Mouse (Mus musculus) forebrain, embryonic 15.5 days (tissue): ENCODE data around the gene Slc17a4. TPM values are rescaled to one million over a fixed set of nuclear protein-coding genes. Genes with fewer than 3 reads are reported as not detected.
A peak's percentile ranks its signal among the peaks of the same experiment; 100 is the strongest.

ENCODE experiments used
- ATAC-seq: fragments of 200-750 bp; cut with Nextera tagmentation; replicated peaks from 2 replicates; pipeline ENCODE4 v1.8.0; 2017; ENCODE audit warnings: mild to moderate bottlenecking, moderate TSS enrichment, moderate library complexity
- H3K27ac ChIP-seq: fragments of 300-500 bp; sonication (generic); replicated peaks from 2 replicates; pipeline ENCODE4 v1.5.1; 2015; ENCODE audit warnings: mild to moderate bottlenecking, inconsistent platforms
- H3K27me3 ChIP-seq: fragments of 300-500 bp; sonication (generic); 2 replicates; pipeline ENCODE4 v1.6.1; 2015; ENCODE audit warnings: inconsistent platforms
- H3K36me3 ChIP-seq: fragments of 300-500 bp; sonication (generic); 2 replicates; pipeline ENCODE4 v1.6.1; 2015; ENCODE audit warnings: mild to moderate bottlenecking, inconsistent platforms
- H3K4me1 ChIP-seq: fragments of 300-500 bp; sonication (generic); 2 replicates; pipeline ENCODE4 v1.6.1; 2015; ENCODE audit warnings: inconsistent platforms
- H3K4me2 ChIP-seq: fragments of 300-500 bp; sonication (generic); replicated peaks from 2 replicates; pipeline ENCODE4 v1.6.1; 2015; ENCODE audit warnings: mild to moderate bottlenecking, inconsistent platforms
- H3K4me3 ChIP-seq: fragments of 300-500 bp; sonication (generic); 2 replicates; pipeline ENCODE4 v1.5.1; 2015; ENCODE audit warnings: mild to moderate bottlenecking, inconsistent platforms
- H3K9ac ChIP-seq: fragments of 300-500 bp; sonication (generic); replicated peaks from 2 replicates; pipeline ENCODE4 v1.6.1; 2015; ENCODE audit warnings: mild to moderate bottlenecking, inconsistent platforms
- H3K9me3 ChIP-seq: fragments of 300-500 bp; sonication (generic); 2 replicates; pipeline ENCODE4 v1.6.1; 2016; ENCODE audit warnings: inconsistent platforms
- WGBS: fragments of 180-500 bp; shearing (Covaris S2); methylation state at CpG from one replicate; pipeline ENCODE4 v1.1.7; 2015; ENCODE audit warnings: mixed read lengths; 5-methylcytosine and 5-hydroxymethylcytosine counted together
- polyA plus RNA-seq: library from polyadenylated mRNA; unstranded; fragments of >200 nt; fragmentation: Nextera tagmentation; extraction: Ambion mirVana; gene quantifications from 2 replicates; pipeline ENCODE4 v1.2.1, GENCODE M21; 2015

Gene Slc17a4
- polyA plus RNA-seq, 1 experiment from 2014 or later = not detected

DNA sequence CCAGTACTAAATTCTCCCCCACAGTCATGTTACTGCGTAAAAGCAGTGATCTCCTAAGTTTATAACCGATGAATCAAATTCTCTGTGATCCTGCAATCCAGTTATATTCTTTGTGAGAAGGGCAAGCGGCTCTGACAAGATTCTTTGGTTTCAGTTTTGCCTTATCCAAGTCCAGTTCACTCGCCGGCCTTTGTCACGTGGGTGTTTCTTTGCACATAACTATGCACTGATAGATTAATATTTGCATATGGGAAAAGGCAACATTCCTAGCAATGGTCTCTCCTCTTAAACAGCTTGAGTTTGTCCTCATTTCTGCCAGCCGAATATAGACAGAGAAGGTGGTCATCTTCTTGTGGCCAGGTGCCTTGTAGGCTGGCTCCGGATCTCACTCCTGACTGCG, 15.7 kb upstream of the Slc17a4 start:
- no peak for ATAC-seq

DNA sequence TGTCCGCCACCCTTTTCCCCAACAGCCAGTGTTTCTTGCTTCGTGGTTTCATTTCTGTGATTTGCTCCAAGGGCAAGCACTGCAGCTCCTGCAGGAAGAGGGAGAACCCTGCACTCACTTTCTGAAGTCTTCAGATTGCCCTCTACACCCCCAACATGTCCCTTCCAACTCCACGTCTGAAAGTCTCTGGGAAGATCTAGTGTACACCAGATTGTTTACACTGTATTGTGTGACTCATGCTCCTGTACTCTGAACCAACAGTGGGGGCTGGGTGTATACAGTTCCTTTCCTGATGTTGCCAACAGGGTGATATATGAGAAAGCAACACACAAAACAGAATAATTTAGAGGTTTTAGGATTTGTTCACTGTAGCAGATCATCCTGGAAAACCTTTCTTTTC, 13.8 kb upstream of the Slc17a4 start:
- WGBS = 67% methylated on average over 3 of the region's 3 CpGs

More for the DNA sequence above, 15.7 kb upstream of the Slc17a4 start:
- no peaks in the 10 kb centered on the region for H3K27me3 ChIP-seq
- no peak overlapping the region for H3K4me3 ChIP-seq
- no peaks in the 10 kb centered on the region for H3K36me3 ChIP-seq
- H3K9me3 ChIP-seq = no peaks in the 10 kb centered on the region
- H3K9ac ChIP-seq = no peak overlapping the region
- no peak overlapping the region for H3K27ac ChIP-seq
- H3K4me1 ChIP-seq = no peaks in the 10 kb centered on the region
- WGBS = 93% methylated on average over 9 of the region's 9 CpGs
- no peak overlapping the region for H3K4me2 ChIP-seq

DNA sequence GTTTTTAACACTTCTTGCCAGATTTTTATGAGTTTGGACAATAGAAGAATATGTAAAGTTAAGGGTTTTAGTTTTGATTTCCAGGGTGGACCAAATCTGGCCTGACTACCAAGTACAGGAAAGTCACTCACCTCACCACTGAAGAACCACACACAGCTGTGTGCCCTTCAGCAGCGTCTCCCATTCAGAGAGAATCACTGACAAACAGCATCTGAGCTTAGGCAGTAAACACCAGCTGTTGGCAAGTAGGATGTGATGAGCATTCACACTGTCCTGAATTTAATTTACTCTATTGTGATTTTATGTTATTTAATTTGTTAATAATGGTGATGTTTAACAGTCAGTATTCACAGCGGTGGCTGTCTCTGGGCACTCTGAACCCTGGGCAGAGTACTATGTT, 11.0 kb upstream of the Slc17a4 start:
- no peak overlapping the region for H3K9ac ChIP-seq
- no peak overlapping the region for H3K4me3 ChIP-seq
- 0 out of 2 replicates have a peak overlapping the region, but pooled peaks have one; percentile 11 for H3K27ac ChIP-seq
- H3K4me2 ChIP-seq = no peak overlapping the region
- WGBS = 62% methylated on average over 2 of the region's 2 CpGs
- ATAC-seq = 0 out of 2 replicates have a peak, but pooled peaks have one; percentile 55
- H3K36me3 ChIP-seq = no peaks in the 10 kb centered on the region
- H3K4me1 ChIP-seq = no peaks in the 10 kb centered on the region
- H3K27me3 ChIP-seq = no peaks in the 10 kb centered on the region
- H3K9me3 ChIP-seq = no peaks in the 10 kb centered on the region

More for the DNA sequence above, 13.8 kb upstream of the Slc17a4 start:
- H3K4me1 ChIP-seq = no peaks in the 10 kb centered on the region
- ATAC-seq = no peak
- no peak overlapping the region for H3K27ac ChIP-seq
- H3K4me3 ChIP-seq = no peak overlapping the region
- no peaks in the 10 kb centered on the region for H3K36me3 ChIP-seq
- no peaks in the 10 kb centered on the region for H3K27me3 ChIP-seq
- H3K9me3 ChIP-seq = no peaks in the 10 kb centered on the region
- H3K9ac ChIP-seq = no peak overlapping the region
- H3K4me2 ChIP-seq = no peak overlapping the region

DNA sequence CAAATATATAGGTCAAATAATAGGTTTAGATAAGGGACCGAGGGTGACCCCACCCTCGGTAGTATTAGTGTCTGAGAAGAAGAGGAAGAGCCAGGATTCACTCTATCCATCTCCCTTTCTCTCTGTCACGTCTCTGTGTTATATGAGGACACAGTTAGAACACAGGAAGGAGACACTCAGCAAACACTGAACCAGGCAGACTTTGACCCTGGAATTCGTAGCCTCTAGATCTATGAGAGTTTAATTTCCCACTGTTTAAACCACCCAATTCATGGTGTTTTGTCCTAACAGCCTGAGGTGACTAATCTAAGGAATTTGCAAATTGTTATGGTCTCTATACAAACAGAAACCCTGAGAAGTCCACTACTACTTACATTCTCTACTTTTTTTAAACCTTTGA, 2.9 kb upstream of the Slc17a4 start:
- Histone ChIP-seq H3K4me3 (no peak overlapping the region), H3K4me1 (no peaks in the 10 kb centered on the region), H3K27ac (no peak overlapping the region), H3K4me2 (no peak overlapping the region), H3K36me3 (no peaks in the 10 kb centered on the region), H3K9me3 (no peaks in the 10 kb centered on the region), H3K9ac (no peak overlapping the region), H3K27me3 (no peaks in the 10 kb centered on the region)
- no peak for ATAC-seq
- 85% methylated on average over 4 of the region's 4 CpGs for WGBS

DNA sequence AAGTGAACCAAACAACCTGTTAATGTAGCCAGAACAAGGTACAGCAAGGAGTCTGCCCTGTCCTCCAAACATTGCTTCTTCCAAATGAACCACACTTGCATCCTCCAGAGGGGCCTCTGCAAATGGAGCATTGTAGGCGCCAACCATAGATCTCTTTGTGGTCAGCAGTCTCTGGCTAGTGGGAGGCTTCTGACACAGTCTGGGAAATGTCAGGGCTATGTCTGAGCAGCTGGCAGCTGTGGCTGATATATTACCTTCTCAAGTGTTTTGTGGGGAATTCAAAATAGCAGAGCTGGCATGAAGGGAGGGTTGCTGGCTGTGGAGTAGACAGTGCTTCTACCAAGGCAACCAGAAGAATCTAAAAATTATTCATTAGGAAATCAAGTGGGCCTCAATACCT, 1.3 kb upstream of the Slc17a4 start:
- no peak for ATAC-seq
- no peak overlapping the region for H3K9ac ChIP-seq
- no peaks in the 10 kb centered on the region for H3K9me3 ChIP-seq
- H3K36me3 ChIP-seq = no peaks in the 10 kb centered on the region
- H3K4me2 ChIP-seq = no peak overlapping the region
- WGBS = 95% methylated on average over 1 of the region's 1 CpGs
- no peak overlapping the region for H3K4me3 ChIP-seq
- no peaks in the 10 kb centered on the region for H3K27me3 ChIP-seq
- no peaks in the 10 kb centered on the region for H3K4me1 ChIP-seq
- no peak overlapping the region for H3K27ac ChIP-seq

DNA sequence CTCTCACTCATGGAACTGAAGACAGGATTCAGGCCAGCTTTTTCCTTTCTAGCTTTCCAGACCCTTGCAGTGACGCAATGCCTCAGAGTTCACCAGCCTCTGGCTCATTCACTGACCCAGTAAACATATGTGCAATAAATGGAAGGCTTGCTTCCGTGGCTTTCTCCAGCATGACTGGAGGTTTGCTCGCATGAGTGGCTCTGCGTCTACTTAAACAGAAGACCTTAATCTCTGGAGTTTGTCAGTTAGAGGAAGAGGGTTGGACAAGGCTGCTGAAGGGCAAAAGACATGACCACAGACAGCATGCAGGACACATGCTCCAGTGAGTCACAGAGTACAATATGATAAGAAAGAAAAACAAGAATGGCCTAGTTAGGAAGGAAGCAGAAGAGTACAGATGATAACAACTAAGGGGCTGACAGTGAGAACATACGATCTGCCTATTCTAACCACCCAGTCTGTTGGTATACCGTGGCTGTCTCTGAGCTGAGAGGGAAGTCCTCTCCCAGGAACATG, 960 bp downstream of the Slc17a4 start:
- no peak overlapping the region for H3K9ac ChIP-seq
- H3K27me3 ChIP-seq = no peaks in the 10 kb centered on the region
- no peaks in the 10 kb centered on the region for H3K9me3 ChIP-seq
- 62% methylated on average over 6 of the region's 6 CpGs for whole genome bisulfite sequencing
- no peak for ATAC-seq
- H3K27ac ChIP-seq = no peak overlapping the region
- no peak overlapping the region for H3K4me3 ChIP-seq
- no peaks in the 10 kb centered on the region for H3K4me1 ChIP-seq
- H3K4me2 ChIP-seq = no peak overlapping the region
- H3K36me3 ChIP-seq = no peaks in the 10 kb centered on the region

DNA sequence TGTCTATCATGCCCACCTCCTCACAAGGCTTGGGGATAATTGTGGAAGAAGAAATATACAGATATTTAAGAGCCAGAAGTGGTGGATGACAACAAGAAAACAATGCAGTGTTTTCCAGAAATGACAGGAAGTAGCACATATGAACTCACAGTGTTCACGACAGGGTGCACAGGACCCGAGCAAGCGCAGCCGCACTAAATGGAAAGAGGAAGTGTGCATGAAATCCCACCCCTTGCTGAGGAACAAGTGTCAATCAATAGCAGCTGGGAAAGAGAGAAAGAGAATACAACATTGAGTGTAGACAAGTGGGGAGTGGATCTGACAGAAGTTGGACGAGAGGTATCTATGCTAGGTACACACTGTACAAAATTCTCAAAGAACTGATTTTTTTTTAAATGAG, 3.5 kb downstream of the Slc17a4 start:
- no peak overlapping the region for H3K27ac ChIP-seq
- no peaks in the 10 kb centered on the region for H3K9me3 ChIP-seq
- no peak for ATAC-seq
- no peak overlapping the region for H3K9ac ChIP-seq
- no peaks in the 10 kb centered on the region for H3K36me3 ChIP-seq
- no peak overlapping the region for H3K4me3 ChIP-seq
- no peak overlapping the region for H3K4me2 ChIP-seq
- no peaks in the 10 kb centered on the region for H3K27me3 ChIP-seq
- WGBS = 88% methylated on average over 5 of the region's 5 CpGs
- no peaks in the 10 kb centered on the region for H3K4me1 ChIP-seq

DNA sequence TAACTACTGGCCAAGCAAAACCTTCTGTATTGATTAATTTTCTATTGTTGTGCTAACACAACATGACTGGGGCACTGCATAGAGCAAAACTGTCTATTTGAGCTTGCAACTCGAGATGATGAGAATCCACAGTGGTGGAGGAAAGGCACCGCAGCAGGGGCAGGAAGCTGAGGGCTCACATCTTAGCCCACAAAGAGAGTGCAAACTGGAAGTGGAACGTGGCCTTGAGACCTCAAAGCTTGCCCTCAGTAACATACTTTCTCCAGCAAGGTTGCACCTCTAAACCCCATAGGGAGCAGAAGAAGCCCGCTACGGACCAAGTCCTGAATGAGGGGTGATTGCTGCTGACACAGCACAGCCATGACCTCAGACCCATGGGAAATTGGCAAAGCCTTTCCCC, 4.7 kb downstream of the Slc17a4 start:
- H3K27me3 ChIP-seq = no peaks in the 10 kb centered on the region
- ATAC-seq = no peak
- H3K9ac ChIP-seq = no peak overlapping the region

DNA sequence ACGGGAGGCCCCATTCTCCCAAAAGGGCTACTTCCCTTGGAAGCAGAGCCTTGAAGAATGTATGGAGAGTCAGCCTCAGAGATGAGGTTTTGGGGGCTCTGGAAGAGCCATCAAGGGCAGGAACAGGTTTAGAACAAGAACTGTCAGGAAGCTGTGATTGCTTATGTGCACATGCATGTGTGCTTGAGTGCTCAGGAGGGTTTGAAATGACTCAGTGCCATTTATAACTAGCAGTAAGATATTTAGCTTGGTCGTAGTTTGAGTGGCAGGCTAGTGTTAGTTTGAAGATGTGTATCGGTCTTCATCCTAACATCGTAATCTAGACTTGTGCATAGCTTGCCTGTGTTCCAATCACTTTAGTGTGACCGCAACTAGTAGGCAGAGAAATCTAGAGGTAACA, 7.9 kb downstream of the Slc17a4 start:
- H3K4me1 ChIP-seq = no peaks in the 10 kb centered on the region
- H3K4me3 ChIP-seq = no peak overlapping the region
- no peak overlapping the region for H3K4me2 ChIP-seq
- WGBS = 95% methylated on average over 5 of the region's 5 CpGs
- H3K9ac ChIP-seq = no peak overlapping the region
- no peaks in the 10 kb centered on the region for H3K27me3 ChIP-seq
- H3K27ac ChIP-seq = no peak overlapping the region
- ATAC-seq = no peak
- H3K9me3 ChIP-seq = no peaks in the 10 kb centered on the region
- H3K36me3 ChIP-seq = no peaks in the 10 kb centered on the region

More for the DNA sequence above, 4.7 kb downstream of the Slc17a4 start:
- H3K4me2 ChIP-seq = no peak overlapping the region
- no peaks in the 10 kb centered on the region for H3K4me1 ChIP-seq
- H3K9me3 ChIP-seq = no peaks in the 10 kb centered on the region
- H3K27ac ChIP-seq = no peak overlapping the region
- 86% methylated on average over 5 of the region's 5 CpGs for WGBS
- no peaks in the 10 kb centered on the region for H3K36me3 ChIP-seq
- no peak overlapping the region for H3K4me3 ChIP-seq

GRCm38 (mm10) chr13:23898242-23898641, 16.6 kb downstream of the Slc17a4 start:
- Histone ChIP-seq H3K4me1 (peaks cover 1% of the 10 kb centered on the region; the same call in 1 of the 2 replicates), H3K4me3 (no peak overlapping the region), H3K27me3 (no peaks in the 10 kb centered on the region), H3K36me3 (no peaks in the 10 kb centered on the region), H3K4me2 (no peak overlapping the region), H3K9me3 (no peaks in the 10 kb centered on the region), H3K27ac (no peak overlapping the region), H3K9ac (no peak overlapping the region)
- no peak for ATAC-seq
- WGBS = 47% methylated on average over 6 of the region's 6 CpGs

- Histone ChIP-seq H3K9me3 (no peaks in the 10 kb centered on the region), H3K4me1 (peaks cover 5% of the 10 kb centered on the region; the same call in 1 of the 2 replicates), H3K36me3 (no peaks in the 10 kb centered on the region), H3K27me3 (no peaks in the 10 kb centered on the region), H3K4me2 (no peak overlapping the region), H3K9ac (no peak overlapping the region), H3K27ac (no peak overlapping the region), H3K4me3 (no peak overlapping the region)
- WGBS = 10% methylated on average over 4 of the region's 4 CpGs
- ATAC-seq = peak; percentile 60; the same call in 1 of the 2 replicates
These were observed 21.6 kb downstream of the Slc17a4 start for GRCm38 (mm10) chr13:23893269-23893593.

- H3K27me3 ChIP-seq = no peaks in the 10 kb centered on the region
- H3K36me3 ChIP-seq = no peaks in the 10 kb centered on the region
- H3K4me1 ChIP-seq = peaks cover 5% of the 10 kb centered on the region; the same call in 1 of the 2 replicates
- 15% methylated on average over 9 of the region's 9 CpGs for WGBS
- no peak for ATAC-seq
- no peaks in the 10 kb centered on the region for H3K9me3 ChIP-seq
- no peak overlapping the region for H3K4me2 ChIP-seq
- H3K9ac ChIP-seq = no peak overlapping the region
- H3K27ac ChIP-seq = no peak overlapping the region
- no peak overlapping the region for H3K4me3 ChIP-seq
These were observed 22.1 kb downstream of the Slc17a4 start for GRCm38 (mm10) chr13:23892592-23893268.
